Mouse (Mus musculus) embryonic facial prominence, embryonic 13.5 days (tissue): ENCODE data around the gene Lcn12. TPM values are rescaled to one million over a fixed set of nuclear protein-coding genes. Genes with fewer than 3 reads are reported as not detected.
A peak's percentile ranks its signal among the peaks of the same experiment; 100 is the strongest.

Experiments used
- ATAC-seq: fragments of 200-750 bp; cut with Nextera tagmentation; 2 replicates; pipeline ENCODE4 v1.8.0; 2017; ENCODE audit warnings: low read depth; ENCODE audit not compliant: insufficient number of reproducible peaks, insufficient read depth, low FRiP score, low TSS enrichment
- H3K27ac ChIP-seq: fragments of 300-500 bp; sonication (generic); 2 replicates; pipeline ENCODE4 v1.5.1; 2015; ENCODE audit warnings: moderate library complexity, mild to moderate bottlenecking, inconsistent platforms
- H3K27me3 ChIP-seq: fragments of 300-500 bp; sonication (generic); 2 replicates; pipeline ENCODE4 v1.6.1; 2015; ENCODE audit warnings: mild to moderate bottlenecking, inconsistent platforms
- H3K36me3 ChIP-seq: fragments of 300-500 bp; sonication (generic); 2 replicates; pipeline ENCODE4 v1.6.1; 2015; ENCODE audit warnings: mild to moderate bottlenecking, inconsistent platforms
- H3K4me1 ChIP-seq: fragments of 300-500 bp; sonication (generic); 2 replicates; pipeline ENCODE4 v1.6.1; 2015; ENCODE audit warnings: inconsistent platforms
- H3K4me2 ChIP-seq: fragments of 300-500 bp; sonication (generic); 2 replicates; pipeline ENCODE4 v1.6.1; 2015; ENCODE audit warnings: moderate library complexity, mild to moderate bottlenecking, inconsistent platforms
- H3K4me3 ChIP-seq: fragments of 300-500 bp; sonication (generic); 2 replicates; pipeline ENCODE4 v1.5.1; 2015; ENCODE audit warnings: mild to moderate bottlenecking, inconsistent platforms
- H3K9ac ChIP-seq: fragments of 300-500 bp; sonication (generic); 2 replicates; pipeline ENCODE4 v1.6.1; 2015; ENCODE audit warnings: mild to moderate bottlenecking, inconsistent platforms
- H3K9me3 ChIP-seq: fragments of 300-500 bp; sonication (generic); 2 replicates; pipeline ENCODE4 v1.6.1; 2016; ENCODE audit warnings: inconsistent platforms
- WGBS: fragments of 180-500 bp; shearing (Covaris S2); methylation state at CpG from one replicate; pipeline ENCODE4 v1.1.7; 2015; ENCODE audit warnings: mixed read lengths; 5-methylcytosine and 5-hydroxymethylcytosine counted together
- polyA plus RNA-seq: library from polyadenylated mRNA; unstranded; fragments of >200 nt; fragmentation: Nextera tagmentation; extraction: Ambion mirVana; gene quantifications from 2 replicates; pipeline ENCODE4 v1.2.1, GENCODE M21; 2015

Gene Lcn12
- polyA plus RNA-seq, 1 experiment from 2014 or later = not detected

- Histone ChIP-seq H3K36me3 (no peaks in the 10 kb centered on the region), H3K27me3 (peaks cover 5% of the 10 kb centered on the region; the same call in 1 of the 2 replicates), H3K9me3 (no peaks in the 10 kb centered on the region), H3K9ac (0 out of 2 replicates have a peak overlapping the region, but pooled peaks have one; percentile 27), H3K4me2 (no peak overlapping the region), H3K4me1 (0 out of 2 replicates have a peak, but pooled peaks cover 12% of the 10 kb centered on the region), H3K4me3 (no peak overlapping the region), H3K27ac (no peak overlapping the region)
- 81% methylated on average over 10 of the region's 10 CpGs for WGBS
- ATAC-seq = peak; percentile 45; the same call in 1 of the 2 replicates
Measured at GRCm38 (mm10) chr2:25468962-25469915, 24.5 kb downstream of the Lcn12 start.

GRCm38 (mm10) chr2:25467606-25468303 lies 26.0 kb downstream of the Lcn12 start:
- H3K9me3 ChIP-seq = no peaks in the 10 kb centered on the region
- H3K9ac ChIP-seq = no peak overlapping the region
- H3K4me1 ChIP-seq = 0 out of 2 replicates have a peak, but pooled peaks cover 12% of the 10 kb centered on the region
- H3K27me3 ChIP-seq = peaks cover 5% of the 10 kb centered on the region; the same call in 1 of the 2 replicates
- ATAC-seq = no peak
- H3K4me3 ChIP-seq = no peak overlapping the region
- H3K36me3 ChIP-seq = no peaks in the 10 kb centered on the region
- H3K4me2 ChIP-seq = no peak overlapping the region
- no peak overlapping the region for H3K27ac ChIP-seq
- WGBS = 72% methylated on average over 14 of the region's 14 CpGs

- ATAC-seq = no peak
- no peak overlapping the region for H3K27ac ChIP-seq
- H3K9ac ChIP-seq = no peak overlapping the region
- 27% methylated on average over 10 of the region's 10 CpGs for WGBS
- H3K36me3 ChIP-seq = no peaks in the 10 kb centered on the region
- H3K4me2 ChIP-seq = no peak overlapping the region
- H3K27me3 ChIP-seq = peaks cover 5% of the 10 kb centered on the region; the same call in 1 of the 2 replicates
- peaks cover 18% of the 10 kb centered on the region for H3K4me1 ChIP-seq
- no peaks in the 10 kb centered on the region for H3K9me3 ChIP-seq
- no peak overlapping the region for H3K4me3 ChIP-seq
Measured at GRCm38 (mm10) chr2:25465816-25466635, 27.7 kb downstream of the Lcn12 start.

- no peak for ATAC-seq
- Histone ChIP-seq H3K9me3 (no peaks in the 10 kb centered on the region), H3K27ac (no peak overlapping the region), H3K4me2 (no peak overlapping the region), H3K4me3 (no peak overlapping the region), H3K27me3 (peaks cover 3% of the 10 kb centered on the region; the same call in 1 of the 2 replicates), H3K9ac (no peak overlapping the region), H3K4me1 (peaks cover 21% of the 10 kb centered on the region), H3K36me3 (no peaks in the 10 kb centered on the region)
- WGBS = 84% methylated on average over 2 of the region's 2 CpGs
Measured at GRCm38 (mm10) chr2:25465256-25465655, 28.5 kb downstream of the Lcn12 start.

- no peak for ATAC-seq
- no peak overlapping the region for H3K9ac ChIP-seq
- no peak overlapping the region for H3K4me2 ChIP-seq
- peaks cover 9% of the 10 kb centered on the region for H3K36me3 ChIP-seq
- no peak overlapping the region for H3K27ac ChIP-seq
- H3K4me1 ChIP-seq = peaks cover 30% of the 10 kb centered on the region
- no peaks in the 10 kb centered on the region for H3K9me3 ChIP-seq
- no peak overlapping the region for H3K4me3 ChIP-seq
- no peaks in the 10 kb centered on the region for H3K27me3 ChIP-seq
- 75% methylated on average over 3 of the region's 3 CpGs for WGBS
Measured at GRCm38 (mm10) chr2:25463630-25464029, 30.1 kb downstream of the Lcn12 start.

- no peaks in the 10 kb centered on the region for H3K27me3 ChIP-seq
- peaks cover 24% of the 10 kb centered on the region for H3K36me3 ChIP-seq
- peak overlapping the region; percentile 72 for H3K4me3 ChIP-seq
- 21% methylated on average over 3 of the region's 3 CpGs for WGBS
- H3K9me3 ChIP-seq = no peaks in the 10 kb centered on the region
- peaks cover 26% of the 10 kb centered on the region for H3K4me1 ChIP-seq
- H3K4me2 ChIP-seq = peak overlapping the region; percentile 87
- H3K27ac ChIP-seq = peak overlapping the region; percentile 85
- no peak for ATAC-seq
- H3K9ac ChIP-seq = peak overlapping the region; percentile 81
Measured at GRCm38 (mm10) chr2:25461407-25461806, 32.3 kb downstream of the Lcn12 start.

- Histone ChIP-seq H3K4me3 (peak within 1 kb of the TSS; percentile 72), H3K27ac (peak within 1 kb of the TSS; percentile 85), H3K4me1 (peaks cover 22% of the 10 kb centered on the region), H3K36me3 (peaks cover 24% of the 10 kb centered on the region), H3K4me2 (peak within 1 kb of the TSS; percentile 87), H3K9me3 (no peaks in the 10 kb centered on the region), H3K9ac (peak within 1 kb of the TSS; percentile 81), H3K27me3 (no peaks in the 10 kb centered on the region)
- ATAC-seq = peak; percentile 89
- WGBS = under 1% methylated on average over 48 of the region's 48 CpGs
Measured at GRCm38 (mm10) chr2:25460551-25461309, 33.0 kb downstream of the Lcn12 start, which contains the start of gene Paxx. Paxx (minus strand) TSS chr2:25461094.

GRCm38 (mm10) chr2:25460135-25460534 lies 33.6 kb downstream of the Lcn12 start:
- Histone ChIP-seq H3K4me2 (peak overlapping the region; percentile 87), H3K27ac (peak overlapping the region; percentile 85; the same call in 1 of the 2 replicates), H3K9me3 (no peaks in the 10 kb centered on the region), H3K9ac (peak overlapping the region; percentile 81), H3K4me3 (peak overlapping the region; percentile 72), H3K27me3 (no peaks in the 10 kb centered on the region), H3K36me3 (peaks cover 24% of the 10 kb centered on the region), H3K4me1 (peaks cover 21% of the 10 kb centered on the region)
- 36% methylated on average over 5 of the region's 5 CpGs for WGBS
- ATAC-seq = no peak

- 0 out of 2 replicates have a peak overlapping the region, but pooled peaks have one; percentile 87 for H3K4me2 ChIP-seq
- H3K36me3 ChIP-seq = peaks cover 24% of the 10 kb centered on the region
- no peaks in the 10 kb centered on the region for H3K9me3 ChIP-seq
- no peak overlapping the region for H3K4me3 ChIP-seq
- no peak for ATAC-seq
- H3K4me1 ChIP-seq = peaks cover 21% of the 10 kb centered on the region
- WGBS = 78% methylated on average over 5 of the region's 5 CpGs
- no peaks in the 10 kb centered on the region for H3K27me3 ChIP-seq
- no peak overlapping the region for H3K9ac ChIP-seq
- no peak overlapping the region for H3K27ac ChIP-seq
Measured at GRCm38 (mm10) chr2:25458911-25459310, 34.8 kb downstream of the Lcn12 start.

- no peak overlapping the region for H3K4me2 ChIP-seq
- no peak overlapping the region for H3K4me3 ChIP-seq
- 83% methylated on average over 9 of the region's 9 CpGs for WGBS
- no peaks in the 10 kb centered on the region for H3K9me3 ChIP-seq
- ATAC-seq = no peak
- no peaks in the 10 kb centered on the region for H3K27me3 ChIP-seq
- H3K4me1 ChIP-seq = peaks cover 21% of the 10 kb centered on the region
- H3K27ac ChIP-seq = no peak overlapping the region
- H3K36me3 ChIP-seq = peaks cover 24% of the 10 kb centered on the region
- no peak overlapping the region for H3K9ac ChIP-seq
Measured at GRCm38 (mm10) chr2:25457022-25457896, 36.5 kb downstream of the Lcn12 start.
